Mouse (Mus musculus) stomach, postnatal 0 days (tissue): ENCODE data around the gene Uqcc1. TPM values are rescaled to one million over a fixed set of nuclear protein-coding genes. Genes with fewer than 3 reads are reported as not detected.

Source experiments
- ATAC-seq: fragments of 200-750 bp; cut with Nextera tagmentation; 2 replicates; pipeline ENCODE4 v1.8.0; 2017; ENCODE audit not compliant: low FRiP score, low TSS enrichment
- DNase-seq: peaks from one replicate; pipeline ENCODE4 v3.0.0-alpha.2; 2016; ENCODE audit warnings: low spot score
- H3K27ac ChIP-seq: fragments of 300-500 bp; sonication (generic); replicated peaks from 2 replicates; pipeline ENCODE4 v1.5.1; 2014; ENCODE audit warnings: mild to moderate bottlenecking, control low read depth
- H3K27me3 ChIP-seq: fragments of 300-500 bp; sonication (generic); 2 replicates; pipeline ENCODE4 v1.6.1; 2014; ENCODE audit warnings: low read length; ENCODE audit not compliant: control insufficient read depth, insufficient read depth
- H3K36me3 ChIP-seq: fragments of 300-500 bp; sonication (generic); 2 replicates; pipeline ENCODE4 v1.6.1; 2014; ENCODE audit warnings: low read length, mixed read lengths; ENCODE audit not compliant: control insufficient read depth, insufficient read depth
- H3K4me1 ChIP-seq: fragments of 300-500 bp; sonication (generic); replicated peaks from 2 replicates; pipeline ENCODE4 v1.6.1; 2014; ENCODE audit warnings: antibody characterized with exemption; ENCODE audit not compliant: control insufficient read depth, insufficient read depth
- H3K4me2 ChIP-seq: fragments of 300-500 bp; sonication (generic); replicated peaks from 2 replicates; pipeline ENCODE4 v1.6.1; 2014; ENCODE audit warnings: low read depth, mild to moderate bottlenecking, control low read depth, moderate library complexity
- H3K4me3 ChIP-seq: fragments of 300-500 bp; sonication (generic); 2 replicates; pipeline ENCODE4 v1.5.1; 2014; ENCODE audit warnings: low read depth, low read length, control low read depth
- H3K9ac ChIP-seq: fragments of 300-500 bp; sonication (generic); 2 replicates; pipeline ENCODE4 v1.6.1; 2014; ENCODE audit warnings: mild to moderate bottlenecking, low read length, control low read depth, mixed read lengths
- H3K9me3 ChIP-seq: fragments of 300-500 bp; sonication (generic); 2 replicates; pipeline ENCODE4 v1.6.1; 2016; ENCODE audit warnings: low read length; ENCODE audit not compliant: control insufficient read depth
- CTCF ChIP-seq: IDR thresholded peaks from 2 replicates; pipeline ENCODE4 v1.5.1; 2016; ENCODE audit warnings: antibody characterized with exemption, low read depth, mild to moderate bottlenecking, moderate library complexity
- EP300 ChIP-seq: optimal IDR thresholded peaks from 2 replicates; pipeline ENCODE3; 2016; ENCODE audit warnings: antibody characterized with exemption
- WGBS: fragments of 180-500 bp; shearing (Covaris S2); extraction: QIAGEN DNeasy Blood & Tissue Kit; methylation state at CpG from one replicate; pipeline ENCODE4 v1.1.7; 2014; 5-methylcytosine and 5-hydroxymethylcytosine counted together
- polyA plus RNA-seq: library from polyadenylated mRNA; unstranded; fragments of >200 nt; fragmentation: Nextera tagmentation; extraction: Ambion mirVana; gene quantifications from 2 replicates; pipeline ENCODE4 v1.2.1, GENCODE M21; 2015

Gene Uqcc1
- polyA plus RNA-seq, 1 experiment from 2014 or later: 41.9 TPM

- WGBS: 55% methylated on average over 9 of the region's 9 CpGs
- DNase-seq: no peak
- H3K27me3 ChIP-seq: no peaks in the 10 kb centered on the region
- no peaks in the 10 kb centered on the region for H3K4me1 ChIP-seq
- no peak for ATAC-seq
- TF ChIP-seq CTCF (peak; percentile 58), EP300 (no peak)
- H3K4me3 ChIP-seq: no peak overlapping the region
- no peak overlapping the region for H3K4me2 ChIP-seq
- no peaks in the 10 kb centered on the region for H3K36me3 ChIP-seq
- H3K27ac ChIP-seq: no peak overlapping the region
- no peak overlapping the region for H3K9ac ChIP-seq
- H3K9me3 ChIP-seq: no peaks in the 10 kb centered on the region
Measured at GRCm38 (mm10) chr2:155831302-155831701, 98.8 kb downstream of the Uqcc1 start.

GRCm38 (mm10) chr2:155830841-155831240 lies 99.3 kb downstream of the Uqcc1 start:
- Histone ChIP-seq H3K9me3 (no peaks in the 10 kb centered on the region), H3K27ac (no peak overlapping the region), H3K36me3 (no peaks in the 10 kb centered on the region), H3K4me1 (no peaks in the 10 kb centered on the region), H3K4me2 (no peak overlapping the region), H3K9ac (no peak overlapping the region), H3K4me3 (no peak overlapping the region), H3K27me3 (no peaks in the 10 kb centered on the region)
- TF ChIP-seq EP300 (no peak), CTCF (no peak)
- 74% methylated on average over 8 of the region's 8 CpGs for WGBS
- ATAC-seq (no peak), DNase-seq (no peak)

GRCm38 (mm10) chr2:155826630-155827424 lies 103.3 kb downstream of the Uqcc1 start, which contains the start of gene Eif6:
Gene Eif6 (minus strand): TSS chr2:155826925.
- no peaks in the 10 kb centered on the region for H3K4me1 ChIP-seq
- peak within 1 kb of the TSS; percentile 93 for H3K27ac ChIP-seq
- no peaks in the 10 kb centered on the region for H3K27me3 ChIP-seq
- peak within 1 kb of the TSS; percentile 69 for H3K4me2 ChIP-seq
- peak within 1 kb of the TSS; percentile 92 for H3K9ac ChIP-seq
- no peak for TF ChIP-seq EP300
- TF ChIP-seq CTCF: no peak
- WGBS: 2% methylated on average over 27 of the region's 27 CpGs
- peaks cover 5% of the 10 kb centered on the region for H3K36me3 ChIP-seq
- no peaks in the 10 kb centered on the region for H3K9me3 ChIP-seq
- peak; percentile 96 for DNase-seq
- ATAC-seq: peak; percentile 94
- peak within 1 kb of the TSS; percentile 64 for H3K4me3 ChIP-seq

- ATAC-seq: peak; percentile 29
- peaks cover 11% of the 10 kb centered on the region for H3K36me3 ChIP-seq
- peak overlapping the region; percentile 69 for H3K4me2 ChIP-seq
- H3K9me3 ChIP-seq: no peaks in the 10 kb centered on the region
- H3K4me3 ChIP-seq: peak overlapping the region; percentile 64
- H3K9ac ChIP-seq: peak overlapping the region; percentile 92
- H3K27me3 ChIP-seq: no peaks in the 10 kb centered on the region
- H3K27ac ChIP-seq: peak overlapping the region; percentile 93
- 0 out of 2 replicates have a peak, but pooled peaks cover 3% of the 10 kb centered on the region for H3K4me1 ChIP-seq
- under 1% methylated on average over 52 of the region's 52 CpGs for WGBS
- DNase-seq: peak; percentile 66
- no peak for TF ChIP-seq EP300
Measured at GRCm38 (mm10) chr2:155825904-155826629, 104.0 kb downstream of the Uqcc1 start.

- ATAC-seq (no peak), DNase-seq (no peak)
- no peaks in the 10 kb centered on the region for H3K9me3 ChIP-seq
- 0 out of 2 replicates have a peak, but pooled peaks cover 7% of the 10 kb centered on the region for H3K4me1 ChIP-seq
- peaks cover 11% of the 10 kb centered on the region for H3K36me3 ChIP-seq
- H3K4me2 ChIP-seq: no peak overlapping the region
- no peaks in the 10 kb centered on the region for H3K27me3 ChIP-seq
- H3K27ac ChIP-seq: no peak overlapping the region
- TF ChIP-seq CTCF (no peak), EP300 (no peak)
- no peak overlapping the region for H3K4me3 ChIP-seq
- no peak overlapping the region for H3K9ac ChIP-seq
- WGBS: 89% methylated on average over 8 of the region's 8 CpGs
Measured at GRCm38 (mm10) chr2:155823722-155824121, 106.4 kb downstream of the Uqcc1 start.

GRCm38 (mm10) chr2:155820779-155821178 lies 109.3 kb downstream of the Uqcc1 start:
- H3K4me3 ChIP-seq: no peak overlapping the region
- H3K4me2 ChIP-seq: no peak overlapping the region
- H3K27me3 ChIP-seq: no peaks in the 10 kb centered on the region
- ATAC-seq (peak; percentile 18), DNase-seq (peak; percentile 37)
- no peak overlapping the region for H3K9ac ChIP-seq
- H3K36me3 ChIP-seq: peaks cover 11% of the 10 kb centered on the region
- TF ChIP-seq CTCF: no peak
- TF ChIP-seq EP300: no peak
- H3K4me1 ChIP-seq: peaks cover 7% of the 10 kb centered on the region; the same call in 1 of the 2 replicates
- whole genome bisulfite sequencing: 63% methylated on average over 5 of the region's 5 CpGs
- H3K27ac ChIP-seq: peak overlapping the region; percentile 96
- H3K9me3 ChIP-seq: no peaks in the 10 kb centered on the region
